Mouse (Mus musculus) frontal cortex, postnatal 36 days (tissue): ENCODE data around the gene Eif4g3.
A peak's percentile ranks its signal among the peaks of the same experiment; 100 is the strongest.

ENCODE experiments used
- DNase-seq, 2 experiments: peaks; one replicate each; pipeline ENCODE4 v3.0.0; 2022; ENCODE audit warnings: low spot score in 2 of 2

Eif4g3 gene

GRCm38 (mm10) chr4:138102413-138102812, 109.6 kb downstream of the Eif4g3 start:
- no peak for DNase-seq

- DNase-seq = no peak
These were observed 112.1 kb downstream of the Eif4g3 start for GRCm38 (mm10) chr4:138104967-138105366.

GRCm38 (mm10) chr4:138107441-138108409, 114.9 kb downstream of the Eif4g3 start:
- peak; percentile 45 to 81 for DNase-seq

GRCm38 (mm10) chr4:138108541-138108940, 115.7 kb downstream of the Eif4g3 start:
- DNase-seq = no peak

GRCm38 (mm10) chr4:138109332-138109731, 116.5 kb downstream of the Eif4g3 start:
- DNase-seq = no peak

GRCm38 (mm10) chr4:138111858-138112257, 119.0 kb downstream of the Eif4g3 start:
- DNase-seq = no peak

GRCm38 (mm10) chr4:138119740-138120139, 126.9 kb downstream of the Eif4g3 start:
- no peak for DNase-seq

- no peak for DNase-seq
These were observed 131.2 kb downstream of the Eif4g3 start for GRCm38 (mm10) chr4:138124046-138124445.

- no peak for DNase-seq
These were observed 134.5 kb downstream of the Eif4g3 start for GRCm38 (mm10) chr4:138127371-138127770.

GRCm38 (mm10) chr4:138127781-138128180, 135.0 kb downstream of the Eif4g3 start:
- no peak for DNase-seq

GRCm38 (mm10) chr4:138130149-138130548, 137.3 kb downstream of the Eif4g3 start:
- no peak for DNase-seq

- DNase-seq = peak in 1 of 2 experiments; percentile 49
These were observed 138.4 kb downstream of the Eif4g3 start for GRCm38 (mm10) chr4:138131226-138131625.

- no peak for DNase-seq
These were observed 138.9 kb downstream of the Eif4g3 start for GRCm38 (mm10) chr4:138131716-138132115.

- DNase-seq = no peak
These were observed 140.5 kb downstream of the Eif4g3 start for GRCm38 (mm10) chr4:138133360-138133759.

- no peak for DNase-seq
These were observed 144.5 kb downstream of the Eif4g3 start for GRCm38 (mm10) chr4:138137336-138137735.

GRCm38 (mm10) chr4:138137804-138138203, 145.0 kb downstream of the Eif4g3 start:
- DNase-seq = no peak

GRCm38 (mm10) chr4:138138219-138138618, 145.4 kb downstream of the Eif4g3 start:
- DNase-seq = no peak

GRCm38 (mm10) chr4:138141358-138141757, 148.5 kb downstream of the Eif4g3 start:
- no peak for DNase-seq

GRCm38 (mm10) chr4:138147176-138147575, 154.4 kb downstream of the Eif4g3 start:
- DNase-seq = no peak

GRCm38 (mm10) chr4:138149977-138150376, 157.2 kb downstream of the Eif4g3 start:
- DNase-seq = no peak

GRCm38 (mm10) chr4:138151226-138151625, 158.4 kb downstream of the Eif4g3 start:
- no peak for DNase-seq

GRCm38 (mm10) chr4:138153980-138154379, 161.2 kb downstream of the Eif4g3 start:
- no peak for DNase-seq

- DNase-seq = peak in 1 of 2 experiments; percentile 31
These were observed 168.1 kb downstream of the Eif4g3 start for GRCm38 (mm10) chr4:138160918-138161317.
